Mouse (Mus musculus) olfactory bulb, adult 2 months (tissue): ENCODE measurements around the gene Polr3h.

Source experiments
- CTCF ChIP-seq: fragments of 200-500 bp; IDR thresholded peaks from 2 replicates; pipeline ENCODE4 v1.5.1; 2012; ENCODE audit warnings: low read depth, mild to moderate bottlenecking, low read length, moderate library complexity; ENCODE audit not compliant: insufficient read depth
- POLR2A ChIP-seq: fragments of 200-500 bp; IDR thresholded peaks from 2 replicates; pipeline ENCODE4 v1.6.1; 2012; ENCODE audit warnings: mild to moderate bottlenecking, low read depth, low read length, moderate library complexity; ENCODE audit not compliant: insufficient read depth

- TF ChIP-seq CTCF = no peak
- TF ChIP-seq POLR2A = no peak
Measured at GRCm38 (mm10) chr15:81927741-81928140, 1.7 kb upstream of the Polr3h start.
